Mouse (Mus musculus) heart, embryonic 13.5 days (tissue): ENCODE measurements around the gene Mfrp. TPM values are rescaled to one million over a fixed set of nuclear protein-coding genes. Genes with fewer than 3 reads are reported as not detected.

Experiments
- polyA plus RNA-seq: library from polyadenylated mRNA; unstranded; fragments of >200 nt; fragmentation: Nextera tagmentation; extraction: Ambion mirVana; gene quantifications from 2 replicates; pipeline ENCODE4 v1.2.1, GENCODE M21; 2015

Mfrp gene
- polyA plus RNA-seq, 1 experiment from 2014 or later, result not detected

Other genes with a start within 250 kb of the Mfrp start
- 0.47 and 0.98 TPM in 2 replicates for gene Thy1, start 58.3 kb upstream of the Mfrp start, polyA plus RNA-seq
- 48.5 and 66.0 TPM in 2 replicates for gene Usp2, start 34.7 kb upstream of the Mfrp start, polyA plus RNA-seq
- 1.1 and 2.1 TPM in 2 replicates for gene C1qtnf5, start 5.5 kb downstream of the Mfrp start, polyA plus RNA-seq
- not detected in 2 replicates for gene Gm49380, start 11.8 kb downstream of the Mfrp start, polyA plus RNA-seq
- gene Rnf26, start 11.8 kb downstream of the Mfrp start, polyA plus RNA-seq, result 38.5 and 39.3 TPM in 2 replicates
- gene Mcam, start 32.7 kb downstream of the Mfrp start, polyA plus RNA-seq, result 112 and 127 TPM in 2 replicates
- gene Cbl, start 132.3 kb downstream of the Mfrp start, polyA plus RNA-seq, result 10.4 and 11.9 TPM in 2 replicates
- not detected in 2 replicates for gene Ccdc153, start 138.9 kb downstream of the Mfrp start, polyA plus RNA-seq
- gene Pdzd3, start 149.7 kb downstream of the Mfrp start, polyA plus RNA-seq, result 0.12 TPM in 1 of 2 replicates, not detected in the other
- 5.6 and 5.9 TPM in 2 replicates for gene Nlrx1, start 166.9 kb downstream of the Mfrp start, polyA plus RNA-seq
- gene Abcg4, start 186.9 kb downstream of the Mfrp start, polyA plus RNA-seq, result 2.1 and 3.5 TPM in 2 replicates
- 14.9 and 16.0 TPM in 2 replicates for gene Hinfp, start 203.9 kb downstream of the Mfrp start, polyA plus RNA-seq
- 7.1 TPM in 2 replicates for gene C2cd2l, start 218.6 kb downstream of the Mfrp start, polyA plus RNA-seq
- 33.4 and 34.4 TPM in 2 replicates for gene Dpagt1, start 224.3 kb downstream of the Mfrp start, polyA plus RNA-seq
- gene H2afx, start 233.0 kb downstream of the Mfrp start, polyA plus RNA-seq, result 196 and 199 TPM in 2 replicates
- 135 and 149 TPM in 2 replicates for gene Hmbs, start 242.5 kb downstream of the Mfrp start, polyA plus RNA-seq